Mouse (Mus musculus) T-cell, adult 2 months (primary cell): ENCODE measurements around the gene 5530401A14Rik.

Experiments used
- DNase-seq: peaks from one replicate; pipeline ENCODE4 v3.0.0; 2022; ENCODE audit warnings: low spot score

5530401A14Rik gene

DNA sequence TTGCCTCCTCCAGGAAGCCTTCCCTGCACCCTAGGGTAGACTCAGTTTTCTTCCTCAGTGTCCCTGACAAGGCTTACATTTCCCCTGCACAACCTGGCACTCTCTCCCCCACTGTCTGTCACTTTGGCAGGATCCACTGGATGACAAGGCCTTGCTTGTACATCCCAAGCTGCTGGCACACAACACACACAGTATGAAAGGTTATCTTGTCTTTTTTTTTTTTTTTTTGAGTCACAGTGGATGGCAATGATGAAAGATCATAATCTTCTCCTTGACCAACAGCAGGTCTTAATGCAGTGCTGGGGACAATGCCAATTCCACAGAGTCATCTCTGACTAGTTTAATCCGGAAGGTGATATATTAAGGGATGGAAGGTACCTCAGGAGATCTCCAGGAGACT is 77.0 kb downstream of the 5530401A14Rik start:
- no peak for DNase-seq

DNA sequence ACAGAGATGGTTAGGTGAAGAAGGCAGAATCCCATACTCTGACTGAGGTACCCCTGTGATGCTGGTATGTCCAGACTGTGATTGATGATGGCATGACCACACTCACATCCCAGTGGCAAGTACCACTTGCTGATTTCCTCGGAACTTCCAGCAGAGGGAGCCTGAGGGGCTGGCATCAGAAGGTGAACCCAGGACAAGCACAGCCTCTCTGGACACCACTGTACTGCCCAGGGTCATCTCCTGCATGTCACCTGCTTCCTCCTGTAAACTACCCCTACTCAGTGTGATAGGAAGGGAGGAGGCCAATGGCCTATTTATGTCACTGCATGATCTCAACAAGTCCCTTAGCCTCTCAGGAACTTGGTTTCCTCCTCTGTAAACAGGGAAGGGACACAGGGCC is 80.5 kb downstream of the 5530401A14Rik start:
- DNase-seq: no peak

DNA sequence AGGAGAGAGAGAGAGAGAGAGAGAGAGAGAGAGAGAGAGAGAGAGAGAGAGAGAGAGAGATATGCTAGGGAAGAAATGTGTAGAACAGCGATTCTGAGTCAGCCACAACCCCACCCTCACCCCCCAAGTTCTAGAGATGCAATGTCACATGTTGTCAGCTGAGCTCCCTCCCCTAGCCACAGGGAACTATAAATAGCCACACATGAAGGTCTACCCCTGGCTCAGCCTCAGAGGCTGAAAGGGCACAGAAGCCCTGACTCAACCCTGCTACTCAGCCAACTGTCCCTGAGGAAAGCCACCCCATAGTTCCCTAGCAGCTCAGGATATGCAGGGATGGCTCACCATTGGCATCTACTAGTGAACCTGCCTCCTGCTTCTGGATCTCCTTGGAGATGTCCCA is 81.7 kb downstream of the 5530401A14Rik start:
- no peak for DNase-seq
